ENCODE assay signal across 12 mouse cellular contexts in the genomic region with DNA sequence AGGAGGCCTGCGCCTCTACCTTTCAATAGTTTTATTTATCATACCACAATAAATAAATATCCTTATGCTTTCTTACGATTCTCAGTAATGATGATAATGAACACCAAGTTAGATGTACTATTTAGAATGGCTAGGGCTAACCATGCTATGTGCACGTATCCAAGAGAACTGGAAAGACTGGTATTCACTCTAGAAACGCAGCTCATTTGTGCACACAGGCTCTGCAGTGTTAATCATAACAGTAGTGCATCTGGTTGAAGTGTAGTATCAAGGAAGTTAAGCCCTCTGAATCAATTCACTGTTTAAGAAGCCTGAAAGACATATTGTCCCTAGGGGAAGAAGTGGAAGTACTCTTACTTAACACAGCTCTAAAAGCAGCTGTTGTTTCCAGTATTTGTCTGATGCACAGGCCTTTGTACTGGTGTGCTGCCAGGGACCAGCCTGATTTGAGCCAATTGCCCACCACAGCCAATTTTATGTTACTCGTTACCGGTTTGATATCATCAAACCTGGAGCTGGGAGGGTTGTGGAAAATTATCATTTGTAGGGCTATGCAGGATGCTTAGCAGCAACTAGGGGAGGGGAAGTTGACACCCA.
DNase-seq lines count a peak whose midpoint lies in the region; ATAC-seq and TF ChIP-seq lines count a peak whose summit lies in the region.
"Had no signal": no experiment of that assay in that cellular context is flagged by ENCODE, and none has a peak within 500 bp of the region (broad histone marks: within the 10 kb centered on the region; RNA-seq: fewer than 3 reads in every experiment).

No protein-coding gene starts in this region.

- no peak for TF ChIP-seq EP300 in stomach, postnatal 0 days (optimal IDR thresholded peaks at IDR 0.05)

- no peak overlapping the region for H3K4me3 ChIP-seq in gastrocnemius, adult 2 months
- no peak overlapping the region for H3K4me3 ChIP-seq in stomach, embryonic 14.5 days (ENCODE audit: low read depth, low read length)
- no peak overlapping the region for H3K4me3 ChIP-seq in stomach, postnatal 0 days (ENCODE audit: low read depth, low read length)
- H3K4me3 ChIP-seq: megakaryocyte, embryonic 14.5 days had no signal

- no peaks in the 10 kb centered on the region for H3K9me3 ChIP-seq in stomach, embryonic 14.5 days (ENCODE audit: control insufficient read depth, low read depth, low read length)
- no peaks in the 10 kb centered on the region for H3K9me3 ChIP-seq in stomach, postnatal 0 days (ENCODE audit: control insufficient read depth, low read length)
- H3K9me3 ChIP-seq: megakaryocyte, embryonic 14.5 days had no signal

- TF ChIP-seq CTCF in gastrocnemius, adult 2 months (IDR thresholded peaks at IDR 0.05): no peak
- no peak for TF ChIP-seq CTCF in stomach, postnatal 0 days (IDR thresholded peaks at IDR 0.05; ENCODE audit: low read depth)

- peak overlapping the region; percentile 66 for H3K27ac ChIP-seq in gastrocnemius, adult 2 months
- H3K27ac ChIP-seq in stomach, embryonic 14.5 days (ENCODE audit: low read length): no peak overlapping the region
- H3K27ac ChIP-seq in stomach, postnatal 0 days (replicated peaks): no peak overlapping the region

- no peak for DNase-seq in gastrocnemius, adult 2 months
- no peak for DNase-seq in gastrocnemius, adult 8-10 months (ENCODE audit: low spot score in 2 of 2)
- peak; percentile 47 for DNase-seq in kidney, adult 9 months
- DNase-seq in kidney, postnatal 10 days: no peak
- DNase-seq in stomach, postnatal 0 days (ENCODE audit: low spot score): no peak
- no peak for DNase-seq in thymus, postnatal 0 days (ENCODE audit: low spot score)
- no peak for DNase-seq in MN1 (ENCODE audit: low spot score)
- DNase-seq: cerebellum, adult 11-12 months had no signal

- 69% methylated on average over 6 of the region's 6 CpGs for WGBS in stomach, embryonic 14.5 days
- WGBS in stomach, postnatal 0 days: 56% methylated on average over 6 of the region's 6 CpGs

- no peak overlapping the region for H3K9ac ChIP-seq in stomach, embryonic 14.5 days (replicated peaks; ENCODE audit: low read depth, low read length)
- H3K9ac ChIP-seq in stomach, postnatal 0 days (ENCODE audit: low read length): no peak overlapping the region

- intact Hi-C loops in gastrocnemius, adult 2 months (cut with DNase I): no loop called here

- peak; percentile 14; the same call in 1 of the 2 replicates for ATAC-seq in stomach, embryonic 14.5 days (ENCODE audit: insufficient number of reproducible peaks, insufficient read depth, low FRiP score, low read depth)
- no peak for ATAC-seq in stomach, postnatal 0 days (ENCODE audit: low FRiP score, low TSS enrichment)
- ATAC-seq: activated CD4-positive, CD25-positive, alpha-beta regulatory T cell, adult 4 months had no signal

- H3K27me3 ChIP-seq in stomach, embryonic 14.5 days (ENCODE audit: control insufficient read depth, insufficient read depth, low read length): no peaks in the 10 kb centered on the region
- no peaks in the 10 kb centered on the region for H3K27me3 ChIP-seq in stomach, postnatal 0 days (ENCODE audit: control insufficient read depth, insufficient read depth, low read length)
- H3K27me3 ChIP-seq: megakaryocyte, embryonic 14.5 days had no signal

- no peaks in the 10 kb centered on the region for H3K36me3 ChIP-seq in stomach, embryonic 14.5 days (ENCODE audit: control insufficient read depth, insufficient read depth, low read length)
- no peaks in the 10 kb centered on the region for H3K36me3 ChIP-seq in stomach, postnatal 0 days (ENCODE audit: control insufficient read depth, insufficient read depth, low read length)

- 0 out of 2 replicates have a peak, but pooled peaks cover under 1% of the 10 kb centered on the region for H3K4me1 ChIP-seq in stomach, embryonic 14.5 days (ENCODE audit: control insufficient read depth, insufficient read depth, low read length)
- H3K4me1 ChIP-seq in stomach, postnatal 0 days (replicated peaks; ENCODE audit: control insufficient read depth, insufficient read depth): peaks cover 2% of the 10 kb centered on the region; the same call in 1 of the 2 replicates

- no peak overlapping the region for H3K4me2 ChIP-seq in stomach, embryonic 14.5 days (replicated peaks; ENCODE audit: low read depth, low read length)
- no peak overlapping the region for H3K4me2 ChIP-seq in stomach, postnatal 0 days (replicated peaks; ENCODE audit: low read depth)
- H3K4me2 ChIP-seq: liver, embryonic 11.5 days had no signal
